Mouse (Mus musculus): Measurements from ENCODE around the gene Cpeb3. TPM values are rescaled to one million over a fixed set of nuclear protein-coding genes. Genes with fewer than 3 reads are reported as not detected.

Gene Cpeb3
- polyA plus RNA-seq, 2 experiments from 2014 or later: 0.09 TPM; not detected in 1

- ATAC-seq: no peak
These were observed 182.5 kb downstream of the Cpeb3 start for GRCm38 (mm10) chr19:37025839-37026319.

GRCm38 (mm10) chr19:37022146-37022545, 186.3 kb downstream of the Cpeb3 start:
- no peak for ATAC-seq

DNA sequence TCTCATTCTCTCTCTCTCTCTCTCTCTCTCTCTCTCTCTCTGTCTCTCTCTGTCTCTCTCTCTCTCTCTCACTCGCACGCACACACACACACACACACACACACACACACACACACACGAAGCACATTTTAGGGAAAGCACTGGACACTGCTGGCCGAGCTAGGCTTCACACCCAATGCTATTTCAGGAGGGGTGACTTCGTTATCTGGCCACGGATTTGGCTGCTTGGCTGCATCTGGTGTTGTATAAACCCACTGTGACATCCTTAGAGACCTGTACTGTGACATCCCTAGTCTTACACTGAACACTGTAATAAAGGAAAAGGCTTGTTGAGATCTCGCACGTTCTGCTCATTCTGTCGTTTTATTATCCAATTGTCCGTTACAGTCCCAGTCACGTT, 187.4 kb downstream of the Cpeb3 start:
- no peak for ATAC-seq

- ATAC-seq: no peak
These were observed 187.9 kb downstream of the Cpeb3 start for GRCm38 (mm10) chr19:37020531-37020930.

DNA sequence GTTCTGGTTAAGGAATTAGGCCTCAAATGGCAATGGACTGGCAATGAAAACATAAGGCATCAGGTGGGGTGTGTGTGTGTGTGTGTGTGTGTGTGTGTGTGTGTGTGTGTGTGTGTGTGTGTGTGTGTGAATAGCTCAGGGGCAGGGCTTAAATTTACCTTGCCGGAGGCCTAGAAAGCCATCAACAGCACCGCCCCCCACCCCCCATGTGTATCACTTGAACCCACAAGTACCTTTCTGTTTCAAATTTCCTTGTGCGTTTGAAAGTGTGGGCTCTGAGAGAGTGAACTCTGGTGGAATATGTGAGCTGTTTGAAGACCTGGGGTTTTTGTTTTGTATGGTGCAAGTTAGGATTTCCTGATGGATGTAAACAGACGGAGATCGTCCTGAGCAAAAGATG, 189.5 kb downstream of the Cpeb3 start:
- ATAC-seq: no peak

DNA sequence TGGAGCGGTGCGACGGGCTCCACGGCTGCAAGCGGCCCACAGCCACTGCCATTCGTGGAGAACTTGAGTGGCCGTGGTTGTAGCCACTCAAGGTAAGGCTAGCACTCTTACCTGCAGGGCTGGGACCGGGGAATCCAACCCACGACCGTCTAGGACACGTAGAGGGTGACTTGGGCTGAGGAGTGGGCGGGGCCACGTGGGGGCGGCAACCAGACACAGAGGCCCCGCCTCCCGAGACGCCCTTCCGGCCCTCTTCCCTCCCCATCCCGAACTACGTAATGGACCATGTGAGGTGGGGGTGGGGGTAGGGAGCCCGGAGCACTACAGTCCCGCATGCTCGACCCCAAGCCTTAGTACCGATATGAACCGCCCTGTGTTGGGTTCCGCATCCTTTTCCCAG, 190.0 kb downstream of the Cpeb3 start:
- peak; percentile 68 for ATAC-seq

DNA sequence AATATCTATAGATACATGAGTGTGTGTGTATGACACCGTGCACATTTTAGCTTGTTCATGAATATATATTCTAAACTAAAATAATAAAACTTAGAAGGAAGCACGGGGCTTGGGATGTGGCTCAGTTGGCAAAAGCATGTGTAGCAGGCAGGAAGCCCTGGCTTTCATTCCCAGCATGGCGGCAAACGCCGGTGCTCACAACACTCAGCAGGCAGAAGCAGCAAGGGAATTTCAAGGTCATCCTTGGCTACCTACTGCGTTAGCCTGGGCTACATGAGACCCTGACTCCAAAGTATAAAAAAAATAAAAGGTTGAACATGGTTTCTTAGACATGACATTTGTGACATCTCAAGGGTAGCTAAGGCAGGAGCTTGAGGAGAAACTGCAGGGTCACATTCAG, 191.5 kb downstream of the Cpeb3 start:
- ATAC-seq: no peak

- ATAC-seq: no peak
These were observed 194.0 kb downstream of the Cpeb3 start for GRCm38 (mm10) chr19:37014173-37014939.

GRCm38 (mm10) chr19:37013461-37013860, 194.9 kb downstream of the Cpeb3 start:
- ATAC-seq: no peak

- no peak for ATAC-seq
These were observed 198.5 kb downstream of the Cpeb3 start for GRCm38 (mm10) chr19:37009878-37010281.

- ATAC-seq: no peak
These were observed 203.8 kb downstream of the Cpeb3 start for GRCm38 (mm10) chr19:37004557-37004956.

Other genes with a start within 250 kb of the Cpeb3 start
- 10 to 100 TPM; 12.4 to 12.7 TPM for gene March5, start 1.1 kb downstream of the Cpeb3 start, polyA plus RNA-seq (2017; shearing (Covaris generic))
- 10 to 100 TPM; 62.6 to 67.5 TPM for gene Ide, start 129.3 kb upstream of the Cpeb3 start, polyA plus RNA-seq (2017; shearing (Covaris generic))
- 10 to 100 TPM; 16.6 to 21.3 TPM for gene Kif11, start 167.8 kb upstream of the Cpeb3 start, polyA plus RNA-seq (2017; shearing (Covaris generic))
- 1 to 10 TPM in 1 of 2 experiments, not detected in 1; 1.1 TPM for gene Hhex, start 226.2 kb upstream of the Cpeb3 start, polyA plus RNA-seq (2017; shearing (Covaris generic))